Mouse (Mus musculus): ENCODE data around the gene Scly. TPM values are rescaled to one million over a fixed set of nuclear protein-coding genes. Genes with fewer than 3 reads are reported as not detected.

Gene Scly
- total RNA-seq, 2 experiments from 2014 or later, result 9.5 to 10.2 TPM

DNA sequence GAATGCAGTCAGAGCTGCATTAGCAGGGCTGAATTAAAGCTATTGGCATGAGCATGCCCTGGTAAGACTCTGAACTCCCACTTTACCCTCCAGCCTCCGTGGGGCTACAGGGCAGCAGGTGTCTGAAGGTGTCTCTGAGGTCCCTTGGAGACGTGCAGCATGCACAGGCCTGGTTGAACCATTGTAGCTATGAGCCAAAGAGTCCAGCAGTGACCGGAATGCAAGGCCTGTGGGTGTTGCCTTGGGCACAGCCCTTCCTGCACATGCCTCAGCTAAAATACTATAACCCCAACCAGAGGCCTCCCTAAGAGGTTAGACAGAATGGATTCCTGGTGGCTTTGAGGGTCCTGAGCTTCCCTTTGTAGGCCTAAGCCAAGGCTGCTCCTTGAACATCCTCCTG lies 53.1 kb downstream of the Scly start:
- intact Hi-C loops (cut with DNase I; ENCODE audit: low total_unique reads), result no loop called here

DNA sequence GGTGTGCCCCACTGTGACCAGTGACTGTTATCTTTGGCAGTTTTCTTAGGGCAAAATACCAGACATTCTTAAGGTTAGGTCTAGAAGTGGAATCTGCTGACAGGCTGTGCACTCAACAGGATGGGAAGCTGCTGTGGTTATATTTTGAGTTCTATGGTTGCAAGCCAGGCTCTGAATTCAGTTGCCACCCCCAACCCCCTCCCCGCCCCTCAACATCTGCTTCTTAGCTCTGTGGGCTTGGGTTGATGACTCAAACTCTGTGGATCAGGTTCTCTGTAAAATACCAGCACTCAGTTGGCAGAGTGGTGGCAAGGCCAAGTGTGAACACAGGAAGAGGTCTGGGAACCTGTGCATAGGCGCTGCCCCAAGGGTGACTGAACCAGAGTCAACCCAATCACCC lies 54.1 kb downstream of the Scly start:
- intact Hi-C loops (cut with DNase I; ENCODE audit: low total_unique reads), result no loop called here

More for the DNA sequence above, 53.1 kb downstream of the Scly start:
- no peak for DNase-seq

DNA sequence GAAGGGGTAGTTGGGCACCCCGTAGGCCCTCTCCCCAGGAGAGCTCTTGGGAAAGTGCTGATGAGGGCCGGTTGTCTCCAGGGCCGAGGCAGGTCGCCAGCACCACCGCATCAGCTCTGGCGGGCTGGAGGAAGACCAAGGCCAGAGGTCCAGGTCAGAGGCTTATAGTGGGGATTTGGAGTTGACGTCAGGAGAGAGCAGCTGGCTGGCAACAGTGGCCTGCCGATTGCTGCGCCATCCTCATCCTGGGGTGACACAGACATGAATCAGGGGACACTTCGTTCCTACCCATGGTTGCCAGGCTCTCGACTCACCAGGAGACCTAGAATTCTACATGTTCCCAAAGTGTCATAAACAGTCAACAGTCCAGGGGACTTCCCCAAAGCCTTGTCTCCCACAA lies 58.0 kb downstream of the Scly start:
- DNase-seq, result no peak
- intact Hi-C loops (cut with DNase I; ENCODE audit: low total_unique reads), result no loop called here

More for the DNA sequence above, 54.1 kb downstream of the Scly start:
- no peak for DNase-seq

DNA sequence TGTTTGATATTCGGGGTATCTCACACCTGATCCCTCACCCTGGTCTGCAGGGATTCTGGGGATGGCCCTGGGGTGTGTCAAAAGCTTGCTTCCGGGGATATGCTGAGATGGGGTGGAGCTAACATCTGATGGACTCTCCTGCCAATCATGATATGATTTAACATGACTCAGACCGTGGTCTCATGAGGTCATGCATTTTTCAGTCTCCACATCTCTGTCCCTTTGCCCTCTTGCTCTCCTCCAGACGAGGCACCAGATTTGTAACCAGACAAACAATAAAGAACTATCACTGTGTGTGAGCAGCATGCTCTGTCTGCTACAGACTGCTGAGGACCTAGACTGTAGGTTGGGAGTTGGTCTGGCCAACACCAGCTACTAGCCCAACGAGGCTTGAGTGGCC lies 64.0 kb downstream of the Scly start:
- no peak for DNase-seq
- intact Hi-C loops (cut with DNase I; ENCODE audit: low total_unique reads), result no loop called here

DNA sequence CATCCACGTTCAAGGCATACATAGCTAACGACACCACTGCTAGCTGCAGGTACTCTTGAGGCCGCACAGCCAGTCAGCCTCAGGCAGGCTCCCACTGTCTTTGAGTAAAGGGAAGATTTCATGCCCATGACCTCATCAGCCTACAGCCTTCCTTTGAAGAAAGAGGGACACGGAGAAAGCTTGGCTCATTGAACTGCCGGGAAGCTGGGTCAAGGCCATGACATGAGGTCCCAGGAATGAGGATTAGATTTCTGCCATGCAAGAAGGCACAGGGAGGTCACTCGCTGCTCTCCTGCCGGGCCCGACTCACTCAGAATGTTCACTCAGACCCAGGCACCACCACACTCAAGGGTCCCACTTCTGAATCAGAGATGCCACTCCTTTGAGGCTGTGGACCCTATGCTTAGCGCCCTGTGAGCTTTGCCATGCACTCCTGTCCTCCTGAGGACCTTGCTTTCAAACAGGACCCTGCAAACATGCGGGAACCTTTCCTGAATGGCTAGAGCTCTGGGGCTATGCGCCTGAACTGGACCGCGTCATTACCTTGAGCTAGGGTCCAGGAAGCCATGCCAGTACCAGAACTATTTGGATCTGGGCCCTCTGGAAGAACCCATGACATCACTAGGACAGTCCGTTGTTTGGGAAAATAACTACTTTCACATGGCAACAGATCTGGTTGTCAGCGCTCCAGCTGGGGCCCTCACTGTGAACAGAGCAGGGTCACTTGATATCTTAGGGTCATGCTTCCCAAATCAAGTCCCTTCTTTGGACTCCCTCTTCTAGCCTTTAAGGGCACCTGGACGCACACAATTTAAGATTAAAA lies 66.9 kb downstream of the Scly start:
- intact Hi-C loops (cut with DNase I; ENCODE audit: low total_unique reads), result no loop called here
- no peak for DNase-seq

DNA sequence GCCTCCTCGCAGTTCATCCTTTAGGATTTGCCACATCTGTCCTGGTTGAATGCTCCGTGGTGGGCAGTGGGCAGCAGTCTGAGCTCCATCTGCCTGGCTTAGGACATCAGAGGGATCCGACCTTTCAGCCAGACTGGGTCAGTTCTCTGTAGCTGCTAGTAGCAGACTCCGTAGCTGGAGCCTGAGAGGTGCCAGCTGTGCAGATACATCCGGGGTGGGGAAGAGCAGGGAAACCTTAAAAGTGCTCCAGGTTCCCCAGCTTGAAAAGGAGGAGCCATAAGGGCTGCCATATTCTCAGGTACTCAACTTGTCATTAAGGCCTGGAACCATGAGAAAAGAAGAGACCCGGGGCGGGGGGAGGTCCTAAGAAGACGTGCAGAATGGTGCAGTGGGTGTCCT lies 67.7 kb downstream of the Scly start:
- intact Hi-C loops (cut with DNase I; ENCODE audit: low total_unique reads), result no loop called here
- no peak for DNase-seq

DNA sequence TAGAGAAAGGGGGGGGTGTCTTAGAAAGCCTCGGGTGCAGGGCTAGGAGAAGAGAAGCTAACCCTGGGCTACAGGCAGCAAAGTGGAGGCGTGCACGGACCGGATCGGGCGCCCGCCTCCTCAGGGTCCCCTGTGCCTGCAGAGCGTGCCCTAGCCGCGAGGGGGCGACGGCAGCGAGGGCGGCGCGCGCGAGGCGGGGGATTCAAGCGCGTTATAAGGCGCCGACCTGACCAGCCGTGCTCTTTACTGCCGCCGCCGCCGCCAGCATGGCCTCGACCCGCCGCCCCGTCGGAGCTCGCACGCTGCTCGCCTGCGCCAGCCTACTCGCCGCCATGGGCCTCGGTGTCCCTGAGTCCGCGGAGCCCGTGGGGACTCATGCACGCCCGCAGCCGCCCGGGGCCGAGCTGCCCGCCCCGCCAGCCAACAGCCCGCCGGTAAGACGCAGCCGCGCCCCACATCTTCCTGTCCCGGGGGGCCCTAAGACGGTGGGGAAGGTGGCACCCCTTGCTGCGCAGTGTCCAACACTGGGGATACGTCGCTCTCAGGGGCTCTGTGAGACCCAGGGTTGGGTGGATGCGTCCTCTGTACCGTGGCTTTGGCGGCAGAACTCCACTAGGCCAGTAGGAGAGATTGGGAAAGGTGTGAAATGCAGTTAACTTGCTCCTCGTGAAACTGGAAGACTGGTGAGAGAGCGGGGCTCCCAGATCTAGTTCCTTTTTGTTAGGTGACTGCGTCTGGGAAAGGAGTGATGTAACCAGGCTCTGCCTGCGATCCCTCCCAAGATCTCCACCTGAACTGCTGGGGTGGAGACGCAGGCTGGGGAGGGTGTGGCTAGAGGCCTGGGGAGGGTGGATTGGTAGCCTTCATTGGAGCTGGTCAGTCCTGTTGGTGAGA lies 68.3 kb downstream of the Scly start, which contains the start of gene Erfe:
TSS of gene Erfe (plus strand) at position 216 of the 894 bp plus-strand sequence.
- DNase-seq, result peak; percentile 76
- intact Hi-C loops (cut with DNase I; ENCODE audit: low total_unique reads), result no loop called here

DNA sequence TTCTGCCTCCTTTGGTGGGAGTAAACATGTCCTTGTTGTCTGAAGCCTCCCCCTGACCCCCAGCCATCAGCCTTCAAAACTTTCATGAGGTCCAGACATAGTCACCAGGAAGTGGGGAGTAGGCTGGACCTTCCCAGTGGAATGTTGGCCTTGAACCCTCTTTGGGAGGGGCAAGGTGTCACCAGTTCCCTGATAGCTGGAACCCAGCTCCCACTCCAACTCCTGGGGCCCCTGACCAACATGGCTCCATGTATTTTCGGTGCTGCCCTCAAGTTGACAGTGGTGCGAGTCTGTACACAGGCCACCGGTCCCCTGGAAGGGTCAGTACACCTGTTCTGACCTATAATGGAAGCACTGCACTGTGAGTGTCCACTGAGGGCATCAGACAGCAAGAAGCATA lies 69.2 kb downstream of the Scly start:
- intact Hi-C loops (cut with DNase I; ENCODE audit: low total_unique reads), result no loop called here
- DNase-seq, result no peak

DNA sequence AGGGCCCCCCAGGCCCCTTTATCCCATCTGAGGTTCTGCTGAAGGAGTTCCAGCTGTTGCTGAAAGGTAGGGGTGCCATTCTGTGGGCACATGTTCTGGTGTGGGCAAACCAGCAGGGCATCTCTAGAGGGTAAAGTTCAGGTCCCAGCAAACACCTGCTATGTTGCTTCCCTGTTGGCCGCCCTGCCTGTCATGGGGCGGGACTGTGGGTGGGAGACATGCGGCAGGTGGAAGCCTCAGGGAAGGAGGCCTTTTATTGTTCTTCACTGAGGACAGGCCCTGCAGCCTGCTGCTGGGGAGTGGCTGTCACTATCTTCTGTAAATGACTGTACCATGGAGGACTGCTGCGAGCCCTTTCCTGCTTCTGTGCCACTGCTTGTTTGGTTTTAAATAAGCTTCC lies 71.3 kb downstream of the Scly start:
- DNase-seq, result no peak
- intact Hi-C loops (cut with DNase I; ENCODE audit: low total_unique reads), result no loop called here

DNA sequence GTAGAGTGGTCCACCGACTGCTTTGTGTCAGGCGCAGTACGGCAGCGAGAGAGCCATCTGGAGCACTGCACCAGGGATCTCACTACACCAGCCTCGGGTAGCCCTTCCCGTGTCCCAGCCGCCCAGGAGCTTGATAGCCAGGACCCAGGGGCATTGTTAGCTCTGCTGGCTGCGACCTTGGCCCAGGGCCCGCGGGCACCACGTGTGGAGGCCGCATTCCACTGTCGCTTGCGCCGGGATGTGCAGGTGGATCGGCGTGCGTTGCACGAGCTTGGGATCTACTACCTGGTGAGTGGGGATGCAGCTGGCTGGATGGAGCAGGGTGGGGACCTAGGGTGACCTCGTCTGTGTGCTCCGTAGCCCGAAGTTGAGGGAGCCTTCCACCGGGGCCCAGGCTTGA lies 71.9 kb downstream of the Scly start:
- intact Hi-C loops (cut with DNase I; ENCODE audit: low total_unique reads), result no loop called here
- DNase-seq, result no peak

Other genes starting within 250 kb of the Scly start
- gene Rbm44, start 153.2 kb upstream of the Scly start, total RNA-seq (2021), result not detected
- gene Ramp1, start 118.5 kb upstream of the Scly start, total RNA-seq (2021), result 10 to 100 TPM; 28.5 to 29.4 TPM
- gene Ube2f, start 48.0 kb upstream of the Scly start, total RNA-seq (2021), result 10 to 100 TPM; 55.9 to 59.7 TPM
- under 1 TPM; 0.07 to 0.18 TPM for gene Espnl, start 23.7 kb downstream of the Scly start, total RNA-seq (2021)
- gene Klhl30, start 52.7 kb downstream of the Scly start, total RNA-seq (2021), result 10 to 100 TPM; 50.4 to 72.9 TPM
- 1 to 10 TPM; 2.0 to 2.6 TPM for gene Erfe, start 68.1 kb downstream of the Scly start, total RNA-seq (2021)
- 10 to 100 TPM; 32.1 to 33.4 TPM for gene Ilkap, start 100.5 kb downstream of the Scly start, total RNA-seq (2021)
- gene Hes6, start 115.7 kb downstream of the Scly start, total RNA-seq (2021), result 10 to 100 TPM; 13.6 to 15.2 TPM
- gene Per2, start 161.0 kb downstream of the Scly start, total RNA-seq (2021), result 1 to 10 TPM; 2.9 to 9.2 TPM
- 1 to 10 TPM; 3.2 to 3.3 TPM for gene Traf3ip1, start 196.3 kb downstream of the Scly start, total RNA-seq (2021)
- gene Asb1, start 242.2 kb downstream of the Scly start, total RNA-seq (2021), result 10 to 100 TPM; 13.8 to 14.9 TPM

Data from gastrocnemius, postnatal 14 days (tissue).